Mouse (Mus musculus) CH12.LX (cell line): Measurements from ENCODE around the gene Xrcc4. TPM values are rescaled to one million over a fixed set of nuclear protein-coding genes. Genes with fewer than 3 reads are reported as not detected.

Source experiments
- DNase-seq: peaks from one replicate; pipeline ENCODE4 v3.0.0-alpha.2; 2013; ENCODE audit errors: extremely low read depth
- H3K27ac ChIP-seq: 2 replicates; pipeline ENCODE4 v1.5.1; 2012; ENCODE audit warnings: low read depth, mild to moderate bottlenecking, control low read depth, moderate library complexity; ENCODE audit not compliant: insufficient read depth
- H3K27me3 ChIP-seq: replicated peaks from 2 replicates; pipeline ENCODE3; 2012; ENCODE audit warnings: inconsistent platforms
- H3K36me3 ChIP-seq, 2 experiments: replicated peaks in 1 of 2; 2 replicates each; pipeline versions ENCODE3 to v1.6.1; 2012; ENCODE audit warnings: inconsistent platforms in 1 of 2, low read length in 1 of 2, mild to moderate bottlenecking in 1 of 2, mixed read lengths in 1 of 2, moderate library complexity in 1 of 2; ENCODE audit not compliant: control insufficient read depth in 1 of 2, insufficient read depth in 1 of 2
- H3K4me1 ChIP-seq, 2 experiments: 2 replicates each; pipeline ENCODE4 v1.6.1; 2012; ENCODE audit warnings: inconsistent platforms in 1 of 2, moderate library complexity in 1 of 2; ENCODE audit not compliant: insufficient read depth in 2 of 2, control insufficient read depth in 1 of 2
- H3K4me2 ChIP-seq: 2 replicates; pipeline ENCODE4 v1.6.1; 2012; ENCODE audit warnings: low read depth, mild to moderate bottlenecking, control low read depth; ENCODE audit not compliant: poor library complexity, insufficient read depth, severe bottlenecking
- H3K4me3 ChIP-seq, 3 experiments: fragments of 150-350 bp in 1 of 3; sonication (generic) in 1 of 3; replicated peaks in 1 of 3; 2 replicates each; pipeline versions ENCODE3 to v1.5.1; 2011 to 2012; ENCODE audit warnings: low read depth in 2 of 3, low read length in 2 of 3, mild to moderate bottlenecking in 2 of 3, moderate library complexity in 2 of 3, control low read depth in 1 of 3, improper control_type of control experiment in 1 of 3, inconsistent platforms in 1 of 3, mixed read lengths in 1 of 3; ENCODE audit not compliant: poor library complexity in 1 of 3
- H3K79me2 ChIP-seq: replicated peaks from 2 replicates; pipeline ENCODE4 v1.6.1; 2012; ENCODE audit warnings: mild to moderate bottlenecking, moderate library complexity; ENCODE audit not compliant: control insufficient read depth, poor library complexity, insufficient read depth, severe bottlenecking; ENCODE audit errors: extremely low read depth
- H3K9ac ChIP-seq: 2 replicates; pipeline ENCODE4 v1.6.1; 2012; ENCODE audit warnings: low read depth, mild to moderate bottlenecking, control low read depth, moderate library complexity; ENCODE audit not compliant: insufficient read depth
- H3K9me3 ChIP-seq: replicated peaks from 2 replicates; pipeline ENCODE3; 2012; ENCODE audit warnings: low read length, inconsistent platforms, mixed read lengths
- CHD2 ChIP-seq: IDR thresholded peaks from 2 replicates; pipeline ENCODE4 v1.6.1; 2011; ENCODE audit warnings: low read length, improper control_type of control experiment
- CTCF ChIP-seq, 2 experiments: IDR thresholded peaks in 1 of 2; conservative IDR thresholded peaks in 1 of 2; 2 replicates each; pipeline ENCODE4 v1.5.1; 2011 to 2012; ENCODE audit warnings: low read depth in 2 of 2, low read length in 2 of 2, improper control_type of control experiment in 1 of 2, inconsistent platforms in 1 of 2, mild to moderate bottlenecking in 1 of 2, moderate library complexity in 1 of 2
- E2F4 ChIP-seq: IDR thresholded peaks from 2 replicates; pipeline ENCODE4 v1.6.1; 2011; ENCODE audit warnings: low read depth, low read length, improper control_type of control experiment; ENCODE audit not compliant: insufficient replicate concordance
- ELF1 ChIP-seq: IDR thresholded peaks from 2 replicates; pipeline ENCODE4 v1.6.1; 2014; ENCODE audit warnings: low read depth, mild to moderate bottlenecking, inconsistent platforms, low read length, improper control_type of control experiment
- EP300 ChIP-seq: IDR thresholded peaks from 2 replicates; pipeline ENCODE4 v1.6.1; 2011; ENCODE audit warnings: low read length, improper control_type of control experiment
- ETS1 ChIP-seq: conservative IDR thresholded peaks from 2 replicates; pipeline ENCODE4 v1.6.1; 2012; ENCODE audit warnings: low read depth, mild to moderate bottlenecking, inconsistent platforms, low read length, improper control_type of control experiment, moderate library complexity
- GABPA ChIP-seq: IDR thresholded peaks from 2 replicates; pipeline ENCODE4 v1.6.1; 2012; ENCODE audit warnings: low read depth, low read length, improper control_type of control experiment, inconsistent platforms; ENCODE audit not compliant: insufficient replicate concordance
- HCFC1 ChIP-seq: IDR thresholded peaks from 2 replicates; pipeline ENCODE4 v1.6.1; 2012; ENCODE audit warnings: low read depth, mild to moderate bottlenecking, inconsistent platforms, low read length, improper control_type of control experiment
- JUND ChIP-seq: conservative IDR thresholded peaks from 2 replicates; pipeline ENCODE4 v1.6.1; 2011; ENCODE audit warnings: low read depth, low read length, improper control_type of control experiment
- KAT2A ChIP-seq: IDR thresholded peaks from 2 replicates; pipeline ENCODE4 v1.6.1; 2012; ENCODE audit warnings: low read length, improper control_type of control experiment, inconsistent platforms; ENCODE audit not compliant: insufficient replicate concordance
- MXI1 ChIP-seq: IDR thresholded peaks from 2 replicates; pipeline ENCODE4 v1.6.1; 2011; ENCODE audit warnings: mild to moderate bottlenecking, low read depth, low read length, improper control_type of control experiment
- NELFE ChIP-seq: IDR thresholded peaks from 2 replicates; pipeline ENCODE4 v1.6.1; 2011; ENCODE audit warnings: low read depth, low read length, improper control_type of control experiment
- POLR2A ChIP-seq: IDR thresholded peaks from 2 replicates; pipeline ENCODE4 v1.6.1; 2011; ENCODE audit warnings: low read depth, mild to moderate bottlenecking, improper control_type of control experiment, low read length
- POLR2AphosphoS2 ChIP-seq: IDR thresholded peaks from 2 replicates; pipeline ENCODE4 v1.6.1; 2011; ENCODE audit warnings: low read depth, low read length, improper control_type of control experiment
- RAD21 ChIP-seq: IDR thresholded peaks from 2 replicates; pipeline ENCODE4 v1.6.1; 2011; ENCODE audit warnings: low read depth, mild to moderate bottlenecking, low read length, improper control_type of control experiment, moderate library complexity
- RCOR1 ChIP-seq: conservative IDR thresholded peaks from 2 replicates; pipeline ENCODE4 v1.6.1; 2012; ENCODE audit warnings: low read depth, mild to moderate bottlenecking, inconsistent platforms, low read length, improper control_type of control experiment
- SIN3A ChIP-seq: IDR thresholded peaks from 2 replicates; pipeline ENCODE4 v1.6.1; 2012; ENCODE audit warnings: low read length, improper control_type of control experiment, inconsistent platforms
- TBP ChIP-seq: conservative IDR thresholded peaks from 2 replicates; pipeline ENCODE4 v1.6.1; 2011; ENCODE audit warnings: low read depth, low read length, improper control_type of control experiment
- TCF12 ChIP-seq: IDR thresholded peaks from 2 replicates; pipeline ENCODE4 v1.6.1; 2014; ENCODE audit warnings: low read depth, mild to moderate bottlenecking, inconsistent platforms, low read length, improper control_type of control experiment
- UBTF ChIP-seq: IDR thresholded peaks from 2 replicates; pipeline ENCODE4 v1.6.1; 2012; ENCODE audit warnings: low read depth, mild to moderate bottlenecking, inconsistent platforms, low read length, improper control_type of control experiment, moderate library complexity
- USF1 ChIP-seq: IDR thresholded peaks from 2 replicates; pipeline ENCODE4 v1.6.1; 2014; ENCODE audit warnings: low read depth, mild to moderate bottlenecking, inconsistent platforms, low read length, improper control_type of control experiment
- ZC3H11A ChIP-seq: IDR thresholded peaks from 2 replicates; pipeline ENCODE4 v1.6.1; 2012; ENCODE audit warnings: low read depth, mild to moderate bottlenecking, inconsistent platforms, low read length, improper control_type of control experiment
- ZKSCAN1 ChIP-seq: IDR thresholded peaks from 2 replicates; pipeline ENCODE4 v1.6.1; 2012; ENCODE audit warnings: low read depth, inconsistent platforms, low read length, improper control_type of control experiment, borderline replicate concordance
- ZNF384 ChIP-seq: IDR thresholded peaks from 2 replicates; pipeline ENCODE4 v1.6.1; 2012; ENCODE audit warnings: low read depth, low read length, improper control_type of control experiment, inconsistent platforms
- dilution Hi-C: fragments of 300-500 bp; cut with MboI; formaldehyde crosslinking; loops from 2 replicates; pipeline ENCODE4 v1.14.3; 2020; ENCODE audit warnings: low sequenced_read_pairs; ENCODE audit not compliant: extremely low pct_unique_long_range_greater_than_20kb, extremely low pct_ligation_motif_present
- in situ Hi-C: fragments of 300-500 bp; cut with MboI; formaldehyde crosslinking; loops from 3 replicates; pipeline ENCODE4 v1.14.3; 2019; ENCODE audit warnings: low sequenced_read_pairs, low pct_ligation_motif_present, low pct_unique_long_range_greater_than_20kb, mixed read lengths
- polyA plus RNA-seq: library from polyadenylated mRNA; unstranded; fragments of >175 nt; gene quantifications from 2 replicates; pipeline ENCODE4 v1.2.1, GENCODE M21; 2012; ENCODE audit warnings: low read depth; ENCODE audit not compliant: insufficient read length
- total RNA-seq, 2 experiments: library from RNA; depleted of rRNA; stranded (reverse); fragments of 300-350 nt in 1 of 2; fragments of >200 nt in 1 of 2; gene quantifications; 2 replicates each; pipeline ENCODE4 v1.2.3; 2012 to 2014

Gene Xrcc4
- total and polyA plus RNA-seq, 3 experiments: 6.2 to 19.6 (median 10.0) TPM

GRCm38 (mm10) chr13:90005561-90005960 is 83.8 kb downstream of the Xrcc4 start:
- in situ Hi-C loops: no loop called here
- Histone ChIP-seq H3K79me2 (no peaks in the 10 kb centered on the region), H3K4me1 (peaks cover 0 to 10% of the 10 kb centered on the region in 2 experiments; a peak in 1 of 4 replicates), H3K9ac (no peak overlapping the region), H3K4me2 (no peak overlapping the region), H3K27ac (no peak overlapping the region), H3K36me3 (no peaks in the 10 kb centered on the region), H3K4me3 (no peak overlapping the region), H3K9me3 (no peaks in the 10 kb centered on the region), H3K27me3 (no peaks in the 10 kb centered on the region)
- peak; percentile 2 for DNase-seq
- no peak for TF ChIP-seq HCFC1
- TF ChIP-seq ETS1: no peak
- no peak for TF ChIP-seq CHD2
- no peak for TF ChIP-seq RAD21
- TF ChIP-seq UBTF: no peak
- no peak for TF ChIP-seq ZC3H11A
- no peak for TF ChIP-seq ELF1
- no peak for TF ChIP-seq KAT2A
- no peak for TF ChIP-seq ZKSCAN1
- no peak for TF ChIP-seq RCOR1
- TF ChIP-seq POLR2A: no peak
- TF ChIP-seq ZNF384: no peak
- no peak for TF ChIP-seq JUND
- no peak for TF ChIP-seq POLR2AphosphoS2
- TF ChIP-seq GABPA: no peak
- TF ChIP-seq NELFE: no peak
- TF ChIP-seq E2F4: no peak
- no peak for TF ChIP-seq MXI1
- no peak for TF ChIP-seq SIN3A
- dilution Hi-C loops: no loop called here

GRCm38 (mm10) chr13:89997531-89997930 is 91.9 kb downstream of the Xrcc4 start:
- Histone ChIP-seq H3K4me3 (no peak overlapping the region), H3K9ac (no peak overlapping the region), H3K9me3 (no peaks in the 10 kb centered on the region), H3K27me3 (no peaks in the 10 kb centered on the region), H3K4me2 (no peak overlapping the region), H3K36me3 (peaks cover 0 to 10% of the 10 kb centered on the region in 2 experiments), H3K79me2 (no peaks in the 10 kb centered on the region), H3K27ac (no peak overlapping the region), H3K4me1 (no peaks in the 10 kb centered on the region)
- in situ Hi-C loops (no loop called here), dilution Hi-C loops (no loop called here)
- no peak for TF ChIP-seq TBP
- no peak for TF ChIP-seq CTCF (conservative IDR thresholded peaks at IDR 0.05 in 1 of 2, IDR thresholded peaks at IDR 0.05 in 1 of 2; ENCODE audit: low read depth in 2 of 2, low read length in 2 of 2)
- no peak for TF ChIP-seq SIN3A
- TF ChIP-seq UBTF: no peak
- no peak for TF ChIP-seq EP300
- no peak for TF ChIP-seq HCFC1
- TF ChIP-seq TCF12: no peak
- TF ChIP-seq USF1: no peak
- no peak for DNase-seq
